Mouse (Mus musculus) lung, postnatal 0 days (tissue): Measurements from ENCODE around the gene Tifab. TPM values are rescaled to one million over a fixed set of nuclear protein-coding genes. Genes with fewer than 3 reads are reported as not detected.
A peak's percentile ranks its signal among the peaks of the same experiment; 100 is the strongest.

Experiments used
- ATAC-seq: fragments of 200-750 bp; cut with Nextera tagmentation; 2 replicates; pipeline ENCODE4 v1.8.0; 2017; ENCODE audit warnings: moderate library complexity
- DNase-seq: peaks from one replicate; pipeline ENCODE4 v3.0.0-alpha.2; 2016; ENCODE audit warnings: low spot score
- H3K27ac ChIP-seq: fragments of 300-500 bp; sonication (generic); 2 replicates; pipeline ENCODE4 v1.5.1; 2014; ENCODE audit warnings: antibody characterized with exemption, mild to moderate bottlenecking, low read length, mixed read lengths
- H3K27me3 ChIP-seq: fragments of 300-500 bp; sonication (generic); replicated peaks from 2 replicates; pipeline ENCODE4 v1.6.1; 2014; ENCODE audit warnings: low read length, mixed read lengths; ENCODE audit not compliant: insufficient read depth
- H3K36me3 ChIP-seq: fragments of 300-500 bp; sonication (generic); 2 replicates; pipeline ENCODE4 v1.6.1; 2014; ENCODE audit warnings: low read length, mixed read lengths; ENCODE audit not compliant: insufficient read depth
- H3K4me1 ChIP-seq: fragments of 300-500 bp; sonication (generic); 2 replicates; pipeline ENCODE4 v1.6.1; 2014; ENCODE audit warnings: antibody characterized with exemption, low read depth, low read length, mixed read lengths; ENCODE audit not compliant: insufficient read depth
- H3K4me2 ChIP-seq: fragments of 300-500 bp; sonication (generic); replicated peaks from 2 replicates; pipeline ENCODE4 v1.6.1; 2014; ENCODE audit warnings: low read depth, mild to moderate bottlenecking, low read length, moderate library complexity, mixed read lengths
- H3K4me3 ChIP-seq: fragments of 300-500 bp; sonication (generic); 2 replicates; pipeline ENCODE4 v1.5.1; 2014; ENCODE audit warnings: low read depth, low read length
- H3K9ac ChIP-seq: fragments of 300-500 bp; sonication (generic); replicated peaks from 2 replicates; pipeline ENCODE4 v1.6.1; 2014; ENCODE audit warnings: low read depth, mild to moderate bottlenecking
- H3K9me3 ChIP-seq: fragments of 300-500 bp; sonication (generic); 2 replicates; pipeline ENCODE4 v1.6.1; 2016; ENCODE audit warnings: low read length, mixed read lengths
- CTCF ChIP-seq: IDR thresholded peaks from 2 replicates; pipeline ENCODE4 v1.5.1; 2016; ENCODE audit warnings: antibody characterized with exemption, mild to moderate bottlenecking
- EP300 ChIP-seq: IDR thresholded peaks from 2 replicates; pipeline ENCODE4 v1.6.1; 2016; ENCODE audit warnings: antibody characterized with exemption, mild to moderate bottlenecking, control low read depth
- WGBS: fragments of 180-500 bp; shearing (Covaris S2); extraction: QIAGEN DNeasy Blood & Tissue Kit; methylation state at CpG from one replicate; pipeline ENCODE4 v1.1.7; 2014; 5-methylcytosine and 5-hydroxymethylcytosine counted together
- polyA plus RNA-seq: library from polyadenylated mRNA; unstranded; fragments of >200 nt; fragmentation: Nextera tagmentation; extraction: Ambion mirVana; gene quantifications from 2 replicates; pipeline ENCODE4 v1.2.1, GENCODE M21; 2015

The Tifab gene
- polyA plus RNA-seq, 1 experiment from 2014 or later: 6.6 TPM

GRCm38 (mm10) chr13:56130544-56130943 is 48.1 kb downstream of the Tifab start:
- H3K4me1 ChIP-seq: peaks cover 4% of the 10 kb centered on the region; the same call in 1 of the 2 replicates
- DNase-seq: no peak
- H3K9ac ChIP-seq: no peak overlapping the region
- no peak overlapping the region for H3K4me2 ChIP-seq
- no peaks in the 10 kb centered on the region for H3K9me3 ChIP-seq
- H3K4me3 ChIP-seq: no peak overlapping the region
- 63% methylated on average over 8 of the region's 8 CpGs for WGBS
- H3K27me3 ChIP-seq: no peaks in the 10 kb centered on the region
- H3K36me3 ChIP-seq: peaks cover 24% of the 10 kb centered on the region
- TF ChIP-seq CTCF (no peak), EP300 (peak; percentile 91)
- peak; percentile 32; the same call in 1 of the 2 replicates for ATAC-seq
- H3K27ac ChIP-seq: 0 out of 2 replicates have a peak overlapping the region, but pooled peaks have one; percentile 14

GRCm38 (mm10) chr13:56129578-56129977 is 49.1 kb downstream of the Tifab start:
- WGBS: 90% methylated on average over 3 of the region's 3 CpGs

GRCm38 (mm10) chr13:56129014-56129413 is 49.7 kb downstream of the Tifab start:
- no peak for DNase-seq
- Histone ChIP-seq H3K4me3 (no peak overlapping the region), H3K4me1 (peaks cover 4% of the 10 kb centered on the region; the same call in 1 of the 2 replicates), H3K9ac (no peak overlapping the region), H3K36me3 (peaks cover 31% of the 10 kb centered on the region), H3K9me3 (no peaks in the 10 kb centered on the region), H3K27ac (no peak overlapping the region), H3K4me2 (no peak overlapping the region), H3K27me3 (no peaks in the 10 kb centered on the region)
- TF ChIP-seq EP300 (no peak), CTCF (no peak)
- WGBS: 94% methylated on average over 4 of the region's 4 CpGs
- ATAC-seq: no peak

More at GRCm38 (mm10) chr13:56129578-56129977, 49.1 kb downstream of the Tifab start:
- Histone ChIP-seq H3K4me2 (no peak overlapping the region), H3K27ac (no peak overlapping the region), H3K36me3 (peaks cover 31% of the 10 kb centered on the region), H3K4me3 (no peak overlapping the region), H3K27me3 (no peaks in the 10 kb centered on the region), H3K4me1 (peaks cover 4% of the 10 kb centered on the region; the same call in 1 of the 2 replicates), H3K9me3 (no peaks in the 10 kb centered on the region), H3K9ac (no peak overlapping the region)
- DNase-seq: no peak
- ATAC-seq: no peak
- no peak for TF ChIP-seq EP300

GRCm38 (mm10) chr13:56125632-56126031 is 53.1 kb downstream of the Tifab start:
- Histone ChIP-seq H3K9me3 (no peaks in the 10 kb centered on the region), H3K4me3 (no peak overlapping the region), H3K36me3 (peaks cover 42% of the 10 kb centered on the region), H3K9ac (no peak overlapping the region), H3K4me2 (no peak overlapping the region), H3K4me1 (no peaks in the 10 kb centered on the region), H3K27ac (no peak overlapping the region), H3K27me3 (no peaks in the 10 kb centered on the region)
- ATAC-seq: no peak
- TF ChIP-seq EP300: no peak
- TF ChIP-seq CTCF: no peak
- 90% methylated on average over 10 of the region's 10 CpGs for WGBS
- no peak for DNase-seq

Other genes starting within 250 kb of the Tifab start
- 126 and 138 TPM in 2 replicates for gene H2afy, start 42.5 kb downstream of the Tifab start, polyA plus RNA-seq
- not detected in 2 replicates for gene Neurog1, start 73.3 kb upstream of the Tifab start, polyA plus RNA-seq
- 11.2 and 12.8 TPM in 2 replicates for gene Cxcl14, start 117.7 kb upstream of the Tifab start, polyA plus RNA-seq
- gene Gm3045, start 247.7 kb upstream of the Tifab start, polyA plus RNA-seq: not detected in 2 replicates